Mouse (Mus musculus) ES-E14 (cell line): ENCODE measurements around the gene Vsig8.

Source experiments
- ZC3H11A ChIP-seq: IDR thresholded peaks from 2 replicates; pipeline ENCODE4 v1.6.1; 2012; ENCODE audit warnings: low read depth, mild to moderate bottlenecking, inconsistent platforms, low read length, borderline replicate concordance
- ZNF384 ChIP-seq: IDR thresholded peaks from 2 replicates; pipeline ENCODE4 v1.6.1; 2012; ENCODE audit warnings: low read depth, low read length, inconsistent platforms

GRCm38 (mm10) chr1:172555638-172556037 lies at the start of gene Vsig8:
- TF ChIP-seq ZC3H11A (no peak), ZNF384 (no peak)
